ENCODE assay signal across 20 mouse cellular contexts in the genomic region with DNA sequence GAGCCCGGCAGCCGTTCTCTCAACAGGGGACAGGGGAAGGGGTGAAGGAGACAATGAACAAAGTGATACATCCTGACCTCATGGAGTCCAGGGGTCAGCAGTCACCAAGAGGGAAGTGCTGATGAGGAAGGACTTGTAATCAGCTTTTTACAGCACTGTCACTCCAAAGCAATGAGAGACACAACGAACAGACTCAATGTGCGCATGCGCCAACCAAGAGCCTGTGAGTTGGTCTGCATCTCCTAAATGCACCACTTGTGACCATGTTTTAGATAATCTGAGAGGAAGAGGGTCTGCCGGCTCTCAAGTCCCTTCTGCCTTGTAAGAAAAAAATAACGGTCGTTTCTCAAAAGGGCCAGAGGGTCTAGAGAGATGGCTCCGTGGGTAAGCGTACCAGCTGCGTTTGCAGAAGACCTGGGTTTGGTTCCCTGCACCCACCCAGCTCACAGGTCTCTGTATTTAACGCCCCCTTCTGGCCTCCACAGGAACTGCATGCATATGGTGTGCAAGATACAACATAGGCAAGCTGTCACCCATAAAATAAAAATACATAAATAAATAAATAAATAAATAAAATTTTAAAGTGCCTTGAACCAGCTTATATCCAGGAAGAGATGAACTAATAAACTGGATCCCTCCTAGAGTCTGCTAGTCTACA.
DNase-seq lines count a peak whose midpoint lies in the region; ATAC-seq and TF ChIP-seq lines count a peak whose summit lies in the region.
"Had no signal": no experiment of that assay in that cellular context is flagged by ENCODE, and none has a peak within 500 bp of the region (broad histone marks: within the 10 kb centered on the region; RNA-seq: fewer than 3 reads in every experiment).

No protein-coding gene starts in this region.

- TF ChIP-seq CTCF in cerebellum, adult 2 months (IDR thresholded peaks at IDR 0.05; ENCODE audit: borderline replicate concordance, insufficient read depth, low read depth, low read length): peak; percentile 37; the same call in 1 of the 2 replicates
- peak; percentile 53 for TF ChIP-seq CTCF in layer of hippocampus, adult 2 months (conservative IDR thresholded peaks at IDR 0.05)
- peak; percentile 34 for TF ChIP-seq CTCF in midbrain, postnatal 0 days (IDR thresholded peaks at IDR 0.05)

- DNase-seq in cerebellum, adult 2 months: no peak
- no peak for DNase-seq in cerebellum, postnatal 25 days
- DNase-seq in layer of hippocampus, adult 2 months (ENCODE audit: low spot score in 2 of 2): no peak
- no peak for DNase-seq in layer of hippocampus, adult 11-12 months (ENCODE audit: low spot score)
- no peak for DNase-seq in midbrain, postnatal 0 days (ENCODE audit: low spot score)
- DNase-seq in midbrain, embryonic 10.5 days (ENCODE audit: low spot score): no peak
- DNase-seq in testis, postnatal 14 days (ENCODE audit: low spot score): peak; percentile 46
- DNase-seq in adrenal gland, adult 2 months: no peak
- DNase-seq: cerebellum, adult 8-10 months; gastrocnemius, postnatal 36 days; lung, embryonic 14.5 days; right cerebral cortex, postnatal 25 days; thymus, postnatal 36 days had no signal

- H3K27me3 ChIP-seq in cerebellum, adult 2 months (ENCODE audit: control insufficient read depth, insufficient read depth, low read length): no peaks in the 10 kb centered on the region
- H3K27me3 ChIP-seq in midbrain, postnatal 0 days (ENCODE audit: insufficient read depth, low read length): no peaks in the 10 kb centered on the region
- H3K27me3 ChIP-seq in midbrain, embryonic 10.5 days (ENCODE audit: low read depth, poor library complexity, severe bottlenecking): no peaks in the 10 kb centered on the region
- H3K27me3 ChIP-seq: forebrain, embryonic 12.5 days; midbrain, embryonic 12.5 days; stomach, embryonic 15.5 days had no signal

- TF ChIP-seq POLR2A in cerebellum, adult 2 months (IDR thresholded peaks at IDR 0.05; ENCODE audit: borderline replicate concordance, insufficient read depth, low read length): no peak

- WGBS in cerebellum, adult 2 months: 84% methylated on average over 12 of the region's 12 CpGs
- WGBS in midbrain, postnatal 0 days: 83% methylated on average over 12 of the region's 12 CpGs
- 82% methylated on average over 12 of the region's 12 CpGs for WGBS in midbrain, embryonic 10.5 days

- H3K4me3 ChIP-seq in cerebellum, adult 2 months (replicated peaks; ENCODE audit: insufficient read depth, low read depth, low read length): no peak overlapping the region
- H3K4me3 ChIP-seq in layer of hippocampus, adult 2 months: no peak overlapping the region
- no peak overlapping the region for H3K4me3 ChIP-seq in midbrain, postnatal 0 days (ENCODE audit: low read depth, low read length)
- H3K4me3 ChIP-seq in midbrain, embryonic 10.5 days: no peak overlapping the region
- H3K4me3 ChIP-seq: embryonic facial prominence, embryonic 10.5 days; forebrain, embryonic 12.5 days; heart, embryonic 10.5 days; midbrain, embryonic 12.5 days; myocyte; stomach, embryonic 15.5 days had no signal

- H3K9ac ChIP-seq in midbrain, postnatal 0 days (replicated peaks; ENCODE audit: low read length, poor library complexity, severe bottlenecking): no peak overlapping the region
- H3K9ac ChIP-seq: forebrain, embryonic 12.5 days; lung, embryonic 14.5 days; midbrain, embryonic 12.5 days; stomach, embryonic 15.5 days had no signal

- H3K27ac ChIP-seq in cerebellum, adult 2 months (ENCODE audit: insufficient read depth, low read length): no peak overlapping the region
- H3K27ac ChIP-seq in layer of hippocampus, adult 2 months: no peak overlapping the region
- no peak overlapping the region for H3K27ac ChIP-seq in midbrain, postnatal 0 days (ENCODE audit: low read depth, low read length)
- no peak overlapping the region for H3K27ac ChIP-seq in midbrain, embryonic 10.5 days (replicated peaks)
- H3K27ac ChIP-seq: embryonic facial prominence, embryonic 10.5 days; forebrain, embryonic 12.5 days; heart, embryonic 10.5 days; macrophage; midbrain, embryonic 12.5 days; stomach, embryonic 15.5 days had no signal

- H3K4me2 ChIP-seq in midbrain, postnatal 0 days (ENCODE audit: low read depth, low read length, poor library complexity, severe bottlenecking): no peak overlapping the region
- H3K4me2 ChIP-seq: forebrain, embryonic 12.5 days; lung, embryonic 14.5 days; midbrain, embryonic 12.5 days; stomach, embryonic 15.5 days had no signal

- peaks cover 6% of the 10 kb centered on the region; the same call in 1 of the 2 replicates for H3K4me1 ChIP-seq in cerebellum, adult 2 months (ENCODE audit: control insufficient read depth, insufficient read depth, low read length)
- no peaks in the 10 kb centered on the region for H3K4me1 ChIP-seq in midbrain, postnatal 0 days (ENCODE audit: insufficient read depth, low read length)
- H3K4me1 ChIP-seq in midbrain, embryonic 10.5 days: no peaks in the 10 kb centered on the region
- H3K4me1 ChIP-seq: embryonic facial prominence, embryonic 10.5 days; heart, embryonic 10.5 days; midbrain, embryonic 12.5 days; stomach, embryonic 15.5 days had no signal

- H3K36me3 ChIP-seq in midbrain, postnatal 0 days (ENCODE audit: insufficient read depth, low read length): no peaks in the 10 kb centered on the region
- H3K36me3 ChIP-seq in midbrain, embryonic 10.5 days: no peaks in the 10 kb centered on the region
- H3K36me3 ChIP-seq: embryonic facial prominence, embryonic 10.5 days; forebrain, embryonic 12.5 days; heart, embryonic 10.5 days; midbrain, embryonic 12.5 days; stomach, embryonic 15.5 days had no signal

- H3K9me3 ChIP-seq in midbrain, postnatal 0 days (ENCODE audit: low read length): no peaks in the 10 kb centered on the region
- 0 out of 2 replicates have a peak, but pooled peaks cover 6% of the 10 kb centered on the region for H3K9me3 ChIP-seq in midbrain, embryonic 10.5 days (replicated peaks)
- H3K9me3 ChIP-seq: stomach, embryonic 15.5 days had no signal

- no peak for ATAC-seq in midbrain, postnatal 0 days (ENCODE audit: low FRiP score)
